Mouse (Mus musculus) hindbrain, embryonic 16.5 days (tissue): ENCODE results near the gene Snrnp25. TPM values are rescaled to one million over a fixed set of nuclear protein-coding genes. Genes with fewer than 3 reads are reported as not detected.

Source experiments
- ATAC-seq: fragments of 200-750 bp; cut with Nextera tagmentation; 2 replicates; pipeline ENCODE4 v1.8.0; 2017; ENCODE audit warnings: moderate TSS enrichment, moderate library complexity
- H3K27ac ChIP-seq: fragments of 300-500 bp; sonication (generic); 2 replicates; pipeline ENCODE4 v1.5.1; 2014; ENCODE audit warnings: low read depth, mild to moderate bottlenecking, control low read depth, low read length, moderate library complexity
- H3K27me3 ChIP-seq: fragments of 300-500 bp; sonication (generic); replicated peaks from 2 replicates; pipeline ENCODE4 v1.6.1; 2014; ENCODE audit warnings: low read length; ENCODE audit not compliant: control insufficient read depth, insufficient read depth
- H3K36me3 ChIP-seq: fragments of 300-500 bp; sonication (generic); 2 replicates; pipeline ENCODE4 v1.6.1; 2014; ENCODE audit warnings: mild to moderate bottlenecking, low read length, moderate library complexity, mixed read lengths; ENCODE audit not compliant: control insufficient read depth, insufficient read depth
- H3K4me1 ChIP-seq: fragments of 300-500 bp; sonication (generic); 2 replicates; pipeline ENCODE4 v1.6.1; 2014; ENCODE audit warnings: low read depth, low read length; ENCODE audit not compliant: control insufficient read depth, insufficient read depth
- H3K4me2 ChIP-seq: fragments of 300-500 bp; sonication (generic); 2 replicates; pipeline ENCODE4 v1.6.1; 2014; ENCODE audit warnings: mild to moderate bottlenecking, low read length, control low read depth, moderate library complexity
- H3K4me3 ChIP-seq: fragments of 300-500 bp; sonication (generic); 2 replicates; pipeline ENCODE4 v1.5.1; 2014; ENCODE audit warnings: mild to moderate bottlenecking, low read length, control low read depth, moderate library complexity
- H3K9ac ChIP-seq: fragments of 300-500 bp; sonication (generic); 2 replicates; pipeline ENCODE4 v1.6.1; 2014; ENCODE audit warnings: low read depth, mild to moderate bottlenecking, control low read depth, low read length, moderate library complexity
- H3K9me3 ChIP-seq: fragments of 300-500 bp; sonication (generic); 2 replicates; pipeline ENCODE4 v1.6.1; 2014; ENCODE audit warnings: mild to moderate bottlenecking, low read length, moderate library complexity; ENCODE audit not compliant: control insufficient read depth
- WGBS: fragments of 180-500 bp; shearing (Covaris S2); extraction: QIAGEN DNeasy Blood & Tissue Kit; methylation state at CpG from one replicate; pipeline ENCODE4 v1.1.7; 2014; 5-methylcytosine and 5-hydroxymethylcytosine counted together
- polyA plus RNA-seq: library from polyadenylated mRNA; unstranded; fragments of >200 nt; fragmentation: Nextera tagmentation; extraction: Ambion mirVana; gene quantifications from 2 replicates; pipeline ENCODE4 v1.2.1, GENCODE M21; 2015

The Snrnp25 gene
- 45.6 and 49.9 TPM in 2 replicates for polyA plus RNA-seq

GRCm38 (mm10) chr11:32205058-32205873 lies at the start of gene Snrnp25:
Gene Snrnp25, plus strand, starts transcription at chr11:32205415.
- Histone ChIP-seq H3K4me3 (peak within 1 kb of the TSS; percentile 80), H3K9me3 (no peaks in the 10 kb centered on the region), H3K4me1 (peaks cover 5% of the 10 kb centered on the region), H3K27ac (peak within 1 kb of the TSS; percentile 64), H3K9ac (peak within 1 kb of the TSS; percentile 86), H3K36me3 (peaks cover 10% of the 10 kb centered on the region), H3K4me2 (peak within 1 kb of the TSS; percentile 85), H3K27me3 (0 out of 2 replicates have a peak, but pooled peaks cover 2% of the 10 kb centered on the region)
- ATAC-seq = peak; percentile 100
- under 1% methylated on average over 52 of the region's 52 CpGs for WGBS

GRCm38 (mm10) chr11:32156854-32157630 lies 48.2 kb upstream of the Snrnp25 start:
- Histone ChIP-seq H3K4me2 (no peak overlapping the region), H3K36me3 (no peaks in the 10 kb centered on the region), H3K4me1 (peaks cover 15% of the 10 kb centered on the region), H3K27ac (peak overlapping the region; percentile 90), H3K9me3 (no peaks in the 10 kb centered on the region), H3K9ac (no peak overlapping the region), H3K27me3 (no peaks in the 10 kb centered on the region), H3K4me3 (no peak overlapping the region)
- WGBS = 52% methylated on average over 7 of the region's 7 CpGs
- ATAC-seq = no peak

GRCm38 (mm10) chr11:32157791-32158594 lies 47.2 kb upstream of the Snrnp25 start:
- no peaks in the 10 kb centered on the region for H3K9me3 ChIP-seq
- 21% methylated on average over 18 of the region's 18 CpGs for WGBS
- no peaks in the 10 kb centered on the region for H3K27me3 ChIP-seq
- peaks cover 19% of the 10 kb centered on the region for H3K4me1 ChIP-seq
- H3K4me2 ChIP-seq = 0 out of 2 replicates have a peak overlapping the region, but pooled peaks have one; percentile 14
- ATAC-seq = peak; percentile 69
- no peak overlapping the region for H3K4me3 ChIP-seq
- H3K27ac ChIP-seq = peak overlapping the region; percentile 90
- H3K36me3 ChIP-seq = no peaks in the 10 kb centered on the region
- H3K9ac ChIP-seq = no peak overlapping the region

GRCm38 (mm10) chr11:32159176-32159575 lies 46.0 kb upstream of the Snrnp25 start:
- peak overlapping the region; percentile 31; the same call in 1 of the 2 replicates for H3K27ac ChIP-seq
- no peaks in the 10 kb centered on the region for H3K36me3 ChIP-seq
- no peak overlapping the region for H3K9ac ChIP-seq
- no peak overlapping the region for H3K4me3 ChIP-seq
- H3K9me3 ChIP-seq = no peaks in the 10 kb centered on the region
- no peaks in the 10 kb centered on the region for H3K27me3 ChIP-seq
- ATAC-seq = no peak
- 95% methylated on average over 3 of the region's 3 CpGs for WGBS
- peaks cover 19% of the 10 kb centered on the region for H3K4me1 ChIP-seq
- no peak overlapping the region for H3K4me2 ChIP-seq

- no peak overlapping the region for H3K4me2 ChIP-seq
- H3K9me3 ChIP-seq = no peaks in the 10 kb centered on the region
- no peaks in the 10 kb centered on the region for H3K36me3 ChIP-seq
- H3K4me1 ChIP-seq = peaks cover 19% of the 10 kb centered on the region
- no peak for ATAC-seq
- H3K27me3 ChIP-seq = no peaks in the 10 kb centered on the region
- H3K27ac ChIP-seq = no peak overlapping the region
- no peak overlapping the region for H3K4me3 ChIP-seq
- 70% methylated on average over 7 of the region's 7 CpGs for WGBS
- H3K9ac ChIP-seq = no peak overlapping the region
Observed at GRCm38 (mm10) chr11:32160341-32160740, 44.9 kb upstream of the Snrnp25 start.

GRCm38 (mm10) chr11:32161500-32161899 lies 43.7 kb upstream of the Snrnp25 start:
- H3K27ac ChIP-seq = peak overlapping the region; percentile 90
- no peaks in the 10 kb centered on the region for H3K9me3 ChIP-seq
- peak; percentile 34 for ATAC-seq
- peak overlapping the region; percentile 65; the same call in 1 of the 2 replicates for H3K9ac ChIP-seq
- H3K4me2 ChIP-seq = peak overlapping the region; percentile 61
- H3K4me3 ChIP-seq = peak overlapping the region; percentile 21
- H3K27me3 ChIP-seq = no peaks in the 10 kb centered on the region
- 10% methylated on average over 9 of the region's 9 CpGs for WGBS
- peaks cover 19% of the 10 kb centered on the region for H3K4me1 ChIP-seq
- no peaks in the 10 kb centered on the region for H3K36me3 ChIP-seq

GRCm38 (mm10) chr11:32161922-32162804 lies 43.1 kb upstream of the Snrnp25 start:
- Histone ChIP-seq H3K4me3 (peak overlapping the region; percentile 21), H3K27me3 (no peaks in the 10 kb centered on the region), H3K9ac (peak overlapping the region; percentile 65), H3K27ac (peak overlapping the region; percentile 90), H3K36me3 (no peaks in the 10 kb centered on the region), H3K4me1 (peaks cover 19% of the 10 kb centered on the region), H3K9me3 (no peaks in the 10 kb centered on the region), H3K4me2 (peak overlapping the region; percentile 61)
- 12% methylated on average over 28 of the region's 28 CpGs for WGBS
- peak; percentile 92 for ATAC-seq

- Histone ChIP-seq H3K4me3 (no peak overlapping the region), H3K27ac (no peak overlapping the region), H3K36me3 (no peaks in the 10 kb centered on the region), H3K4me1 (peaks cover 8% of the 10 kb centered on the region), H3K4me2 (no peak overlapping the region), H3K9ac (no peak overlapping the region), H3K27me3 (no peaks in the 10 kb centered on the region), H3K9me3 (no peaks in the 10 kb centered on the region)
- WGBS = 76% methylated on average over 4 of the region's 4 CpGs
- ATAC-seq = no peak
Observed at GRCm38 (mm10) chr11:32166683-32167082, 38.5 kb upstream of the Snrnp25 start.
